Mouse (Mus musculus): ENCODE data around the gene Tmem201. TPM values are rescaled to one million over a fixed set of nuclear protein-coding genes. Genes with fewer than 3 reads are reported as not detected.

Tmem201 gene
- total RNA-seq, 4 experiments from 2014 or later, result 65.4 to 71.4 (median 69.0) TPM

DNA sequence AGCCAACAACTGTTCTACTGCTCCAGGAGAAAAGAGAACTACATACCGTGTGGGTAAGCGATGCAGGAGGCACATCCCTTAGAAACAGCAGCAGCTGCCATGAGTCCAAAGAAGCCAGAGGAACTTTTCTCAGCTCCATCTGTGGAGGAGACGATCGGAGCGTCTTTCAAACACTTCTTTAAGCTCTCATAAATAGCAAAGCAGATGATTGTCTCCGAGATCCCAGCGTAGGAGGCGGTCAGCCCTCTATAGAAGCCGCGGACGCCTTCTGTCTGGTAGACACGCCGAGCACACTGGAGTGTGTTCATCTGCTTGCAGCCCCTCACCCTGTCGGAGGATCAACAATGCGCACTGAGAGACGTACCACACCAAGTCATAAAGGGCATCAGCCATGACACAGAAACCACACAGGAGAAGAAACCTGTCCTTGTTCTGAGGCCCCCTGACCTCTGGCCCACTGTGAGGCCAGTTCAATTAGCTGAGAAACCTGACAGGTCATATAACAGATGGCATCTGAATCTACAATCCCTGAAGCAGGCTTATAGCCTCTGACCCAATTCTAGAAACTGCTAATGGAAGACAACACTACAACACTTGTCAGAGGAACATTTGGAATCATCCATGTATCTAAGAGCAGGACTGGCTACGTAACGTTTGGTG lies 11.3 kb upstream of the Tmem201 start:
- no peak for DNase-seq (ENCODE audit: low spot score in 2 of 2)

DNA sequence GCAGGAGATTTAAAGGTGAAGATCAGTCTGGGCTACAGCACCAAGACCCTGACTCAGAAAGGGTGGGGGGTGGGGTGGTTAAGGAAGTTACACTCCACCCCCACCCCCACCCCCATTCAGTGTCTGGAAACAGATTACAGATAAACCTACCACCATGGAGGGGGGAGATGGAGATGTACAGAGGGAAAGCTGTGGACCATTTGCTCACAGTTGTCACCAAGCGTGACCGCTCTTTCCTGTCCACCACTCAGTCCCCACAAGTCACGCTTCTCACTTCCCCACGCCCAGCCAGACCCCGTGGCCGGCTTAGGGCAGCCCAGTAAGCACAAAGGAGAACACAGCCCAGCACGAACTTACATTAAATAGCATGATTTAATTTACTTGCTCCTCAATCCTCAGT lies 6.3 kb upstream of the Tmem201 start:
- no peak for DNase-seq (ENCODE audit: low spot score in 2 of 2)

DNA sequence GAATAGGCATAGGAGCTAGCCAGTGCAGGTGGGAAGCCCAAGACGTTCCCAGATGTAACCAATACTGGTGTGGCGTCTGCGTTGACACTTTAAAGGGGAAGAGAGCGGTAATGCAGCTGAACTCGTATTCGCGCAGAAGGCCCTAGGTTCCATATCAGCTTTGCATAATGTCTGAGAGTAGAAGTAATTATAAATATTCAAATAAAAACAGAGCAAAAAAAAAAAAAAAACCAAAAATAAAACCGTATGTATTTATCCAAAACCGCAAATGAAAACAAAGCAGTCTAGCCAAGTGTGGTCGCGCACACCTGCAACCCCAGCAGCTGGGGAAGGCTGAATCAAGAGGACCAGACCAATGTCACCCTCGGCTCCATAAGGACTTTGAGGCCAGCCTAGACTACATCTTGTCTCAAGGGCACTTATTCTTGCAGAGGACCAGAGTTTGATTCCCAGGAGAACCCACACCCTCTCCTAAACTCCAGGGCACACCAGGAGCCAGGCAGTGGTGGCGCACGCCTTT lies 4.2 kb upstream of the Tmem201 start:
- DNase-seq (ENCODE audit: low spot score in 2 of 2), result no peak

DNA sequence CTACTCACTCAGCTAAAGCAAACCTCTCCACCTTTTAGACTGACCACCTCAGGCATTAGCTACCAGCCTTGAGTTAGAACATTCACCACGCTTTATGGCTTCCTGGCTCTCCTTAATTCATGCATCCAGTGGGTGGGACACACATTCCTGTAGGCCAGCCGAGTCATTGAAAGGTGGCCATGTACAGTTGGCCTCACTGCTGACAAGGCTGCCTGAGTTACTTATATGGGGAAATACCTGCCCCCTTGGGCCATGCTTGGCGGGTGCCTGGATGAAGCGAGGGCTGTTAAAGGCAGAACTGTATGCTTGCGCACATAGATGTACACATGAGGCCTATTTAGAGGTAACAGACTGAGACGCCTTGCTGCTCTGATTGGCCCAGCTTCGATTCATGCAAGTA lies 2.5 kb upstream of the Tmem201 start:
- peak in 1 of 2 experiments; percentile 4 for DNase-seq (ENCODE audit: low spot score in 2 of 2)

DNA sequence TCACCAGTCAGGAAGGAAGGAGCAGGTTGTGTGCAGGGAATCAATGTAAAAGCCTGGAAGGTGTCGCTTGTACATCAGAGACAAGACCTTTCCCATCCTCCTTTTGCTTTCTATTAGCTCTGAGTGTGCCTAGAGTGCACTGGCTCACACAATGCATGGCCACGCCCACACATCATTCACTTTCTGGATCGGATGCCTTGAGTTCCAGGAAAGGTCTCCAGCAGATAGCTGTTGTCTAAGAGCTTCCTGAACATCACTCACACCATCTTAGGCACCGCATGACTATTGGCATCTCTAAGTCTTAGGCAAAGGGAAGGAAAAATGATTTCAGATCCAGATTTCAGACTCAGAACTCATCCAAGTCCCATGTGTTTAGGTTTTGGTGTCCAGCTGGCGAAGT lies 1.6 kb upstream of the Tmem201 start:
- DNase-seq (ENCODE audit: low spot score in 2 of 2), result no peak

DNA sequence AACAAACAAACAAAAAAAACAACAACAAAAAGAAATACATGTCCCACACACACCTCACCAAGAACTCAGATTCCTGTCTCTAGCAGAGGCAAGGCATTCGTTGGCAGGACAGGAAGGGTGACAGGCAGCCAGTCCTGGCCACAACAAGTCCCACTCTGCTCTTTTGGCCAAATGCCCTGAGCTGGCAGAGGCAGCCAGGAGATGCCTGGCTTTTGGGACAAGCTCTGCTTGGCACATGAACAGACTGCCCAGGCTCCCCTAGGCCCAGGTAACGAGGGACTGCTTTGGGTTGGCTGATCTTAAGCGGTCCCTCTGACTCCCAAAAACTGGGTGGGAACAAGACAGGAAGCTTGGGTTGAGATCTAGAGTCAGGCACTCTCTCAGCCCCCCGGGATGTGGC lies 1.3 kb downstream of the Tmem201 start:
- DNase-seq (ENCODE audit: low spot score in 2 of 2), result no peak

DNA sequence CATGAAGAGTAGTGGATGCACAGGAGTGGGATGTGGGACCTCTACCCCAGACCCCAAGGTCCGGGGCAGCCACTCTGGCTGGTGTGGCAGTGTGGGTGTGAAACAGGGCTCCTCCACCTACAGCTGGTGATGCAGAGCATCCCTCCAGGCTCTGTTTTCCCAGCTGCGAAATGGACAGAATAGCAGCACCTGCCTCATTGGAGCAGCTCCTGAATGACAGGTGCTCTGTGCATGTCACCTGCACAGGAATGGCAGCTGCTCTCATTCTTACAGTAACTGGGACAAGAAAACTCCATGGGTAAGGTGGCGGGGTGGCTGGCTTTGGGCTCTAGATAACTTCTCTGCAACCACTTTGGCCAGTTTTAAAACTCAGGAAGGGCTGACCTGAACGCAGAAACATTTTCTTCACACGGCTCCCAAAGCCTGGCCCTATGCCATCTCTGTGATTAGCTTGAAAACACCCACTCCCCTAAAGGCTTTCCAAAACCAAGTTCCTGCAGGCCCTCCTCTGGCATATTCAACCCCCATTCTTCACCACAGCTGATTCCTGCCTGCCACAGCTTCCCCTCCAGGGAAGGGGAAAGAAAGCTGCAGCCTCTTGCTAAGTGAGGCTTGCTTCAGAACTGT lies 2.1 kb downstream of the Tmem201 start:
- DNase-seq (ENCODE audit: low spot score in 2 of 2), result no peak

DNA sequence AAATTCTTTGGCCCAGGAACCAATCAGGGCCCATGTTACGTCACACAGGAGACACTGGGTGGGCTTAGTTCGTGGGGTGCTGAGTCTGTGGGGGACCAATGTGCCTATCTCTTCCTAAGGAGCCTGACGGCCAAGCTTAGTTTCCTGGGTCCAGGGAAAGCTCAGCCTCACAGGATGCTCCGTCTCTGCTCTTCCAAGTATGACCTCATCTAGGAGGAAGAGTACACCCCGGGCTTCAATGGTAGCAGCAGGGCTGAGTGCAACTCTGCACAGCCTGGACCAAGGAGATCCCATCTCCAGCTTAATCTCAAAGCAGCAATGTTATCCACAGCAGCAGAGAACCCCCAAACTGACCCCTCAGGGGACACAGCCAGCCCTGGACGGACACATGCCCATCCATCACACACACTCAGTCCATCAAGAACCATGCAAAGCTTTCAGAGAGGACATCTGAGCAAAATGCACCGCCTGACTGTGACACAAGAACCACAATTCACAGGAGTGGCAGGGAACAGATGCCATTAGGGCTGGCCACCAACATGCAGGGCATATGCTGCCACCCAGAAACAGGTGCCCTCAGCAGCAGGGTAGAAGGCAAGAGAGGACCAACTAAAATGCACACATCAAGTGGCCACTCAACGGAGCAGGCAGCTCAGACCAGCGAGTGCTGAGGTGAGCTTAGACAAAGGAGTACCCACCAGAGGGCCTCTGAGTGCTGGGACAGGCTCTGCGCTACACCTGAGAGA lies 2.9 kb downstream of the Tmem201 start:
- no peak for DNase-seq (ENCODE audit: low spot score in 2 of 2)

DNA sequence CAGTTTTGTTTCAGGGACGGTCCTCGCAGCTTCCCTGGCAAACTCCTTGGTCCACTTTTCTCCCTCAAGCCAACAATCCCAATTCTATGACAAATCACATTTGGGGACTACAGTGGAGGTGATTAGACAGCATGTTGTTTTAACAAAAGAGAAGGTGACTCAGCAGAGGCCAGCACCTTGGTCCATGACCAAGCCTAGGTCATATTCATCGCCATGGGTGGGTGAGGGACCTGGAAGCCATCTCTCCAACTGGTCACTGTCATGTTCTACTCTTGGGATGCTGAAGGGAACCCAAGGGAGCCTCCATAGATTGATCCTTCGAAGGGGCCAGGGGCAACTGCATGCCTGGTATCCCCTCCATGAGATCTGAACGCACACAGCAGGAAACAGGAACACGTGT lies 3.6 kb downstream of the Tmem201 start:
- no peak for DNase-seq (ENCODE audit: low spot score in 2 of 2)

DNA sequence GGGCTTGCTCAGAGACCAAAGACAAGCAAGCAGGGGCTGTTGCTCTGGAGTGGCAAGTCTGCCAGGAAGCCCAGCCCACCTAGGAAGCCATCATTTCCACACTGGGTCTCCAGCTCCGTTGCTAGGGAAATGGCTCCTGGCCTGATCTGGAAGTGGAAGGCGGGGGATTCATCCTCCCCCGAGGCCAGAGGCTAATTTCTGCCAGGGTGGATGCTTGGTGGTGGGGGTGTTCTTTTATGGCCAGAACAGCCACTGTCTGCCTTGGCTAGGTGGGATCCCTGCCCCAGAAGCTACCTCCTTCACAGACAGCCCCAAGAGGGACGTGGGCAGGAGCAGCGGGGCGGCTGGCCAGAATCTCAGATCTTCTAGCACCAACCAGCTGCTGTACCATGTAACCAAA lies 4.1 kb downstream of the Tmem201 start:
- peak in 1 of 2 experiments; percentile 69 for DNase-seq (ENCODE audit: low spot score in 2 of 2)

DNA sequence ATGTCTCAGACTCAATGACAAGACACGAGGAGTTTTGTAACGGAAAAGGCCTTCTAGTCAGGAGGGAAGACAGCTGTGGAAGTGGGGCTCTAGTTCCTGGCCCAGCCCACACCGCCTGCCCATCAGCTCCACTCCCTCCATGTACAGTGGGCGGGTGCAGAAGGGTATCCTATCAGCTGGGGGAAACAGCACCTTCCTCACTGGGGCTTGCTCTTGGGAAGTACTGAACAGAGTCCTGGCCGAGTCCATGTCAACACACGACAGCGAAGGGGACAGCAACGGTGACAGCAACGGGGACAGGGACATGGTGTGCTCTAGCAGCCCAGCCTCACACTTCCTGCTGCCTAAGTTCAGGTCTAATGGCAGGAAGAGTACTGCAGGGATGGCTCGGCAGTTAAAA lies 5.0 kb downstream of the Tmem201 start:
- DNase-seq (ENCODE audit: low spot score in 2 of 2), result no peak

DNA sequence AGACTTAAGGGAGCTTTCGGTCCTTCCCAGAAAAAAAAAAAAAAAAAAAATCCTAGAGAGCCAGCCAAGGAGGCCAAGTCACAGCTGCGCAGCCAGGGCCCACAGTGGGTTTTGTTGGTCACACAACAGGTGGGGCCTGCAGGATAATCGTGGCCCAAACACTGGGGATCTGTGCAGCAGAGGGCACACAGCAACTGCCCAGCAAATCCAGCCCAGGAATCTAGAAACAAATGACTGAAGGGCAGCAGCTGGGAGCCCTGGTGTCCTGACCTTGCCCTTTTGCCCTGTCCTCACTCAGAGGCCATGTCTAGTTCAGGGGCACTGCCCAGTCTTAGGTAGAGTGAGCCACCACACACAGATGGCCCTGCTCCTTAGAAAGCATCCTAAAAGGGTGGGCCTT lies 5.5 kb downstream of the Tmem201 start:
- DNase-seq (ENCODE audit: low spot score in 2 of 2), result no peak

DNA sequence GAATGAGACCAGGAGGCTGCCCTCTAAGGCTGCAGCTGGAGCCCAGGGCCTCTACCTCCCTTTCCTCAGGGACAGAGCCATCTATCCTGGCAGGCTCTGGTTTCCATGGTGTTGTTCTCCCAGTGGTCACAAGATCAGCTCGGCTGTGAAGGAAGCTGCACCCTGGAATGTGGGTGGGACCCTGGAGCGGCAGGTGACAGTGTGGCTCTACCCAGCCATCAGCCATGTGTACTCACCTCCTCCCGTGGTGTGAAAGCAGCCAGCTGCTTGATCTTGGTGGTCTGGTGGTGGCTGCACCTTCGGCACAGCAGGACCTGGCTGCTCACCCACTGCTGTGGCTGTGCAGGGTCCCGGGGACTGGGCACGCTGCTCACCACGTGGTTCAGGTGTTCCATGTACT lies 7.0 kb downstream of the Tmem201 start:
- DNase-seq (ENCODE audit: low spot score in 2 of 2), result no peak

DNA sequence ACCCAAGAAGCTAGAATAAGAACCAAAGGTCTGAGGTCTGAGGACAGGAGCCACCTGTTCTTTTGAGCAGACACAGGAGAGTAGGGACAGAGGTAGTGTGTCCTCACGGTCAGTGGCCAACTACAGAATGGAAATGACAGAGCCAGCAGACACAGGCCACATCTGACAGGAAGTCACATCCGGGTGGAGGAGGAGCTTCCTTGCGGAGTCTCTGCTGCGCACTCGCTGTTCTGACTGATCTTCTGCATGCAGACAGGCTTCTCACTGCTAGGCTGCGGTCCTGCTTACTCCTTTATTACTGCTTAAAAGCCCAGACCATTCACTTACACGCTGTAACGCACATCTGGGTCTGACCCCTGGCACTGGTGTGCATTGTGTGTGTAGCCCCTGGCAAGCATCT lies 9.0 kb downstream of the Tmem201 start:
- no peak for DNase-seq (ENCODE audit: low spot score in 2 of 2)

DNA sequence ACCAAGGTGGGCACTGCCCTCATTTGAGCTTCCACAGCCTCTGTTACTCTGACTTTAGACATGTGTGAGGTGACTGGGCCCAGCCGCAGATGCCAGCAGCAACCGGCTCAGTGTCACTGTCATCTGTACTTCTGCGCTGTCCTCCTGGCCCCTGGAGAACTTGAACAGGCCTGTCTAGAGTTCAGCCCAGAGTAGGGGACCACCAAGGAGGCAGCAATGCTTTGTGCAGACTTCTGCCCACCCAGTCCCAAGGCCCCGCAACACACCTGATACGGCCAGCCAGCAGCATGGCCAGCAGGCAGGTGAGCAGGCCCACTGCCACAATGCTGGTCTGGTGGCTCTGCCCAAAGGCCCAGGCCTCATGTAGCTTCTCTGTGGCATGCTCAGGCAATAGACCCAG lies 10.2 kb downstream of the Tmem201 start:
- no peak for DNase-seq (ENCODE audit: low spot score in 2 of 2)

DNA sequence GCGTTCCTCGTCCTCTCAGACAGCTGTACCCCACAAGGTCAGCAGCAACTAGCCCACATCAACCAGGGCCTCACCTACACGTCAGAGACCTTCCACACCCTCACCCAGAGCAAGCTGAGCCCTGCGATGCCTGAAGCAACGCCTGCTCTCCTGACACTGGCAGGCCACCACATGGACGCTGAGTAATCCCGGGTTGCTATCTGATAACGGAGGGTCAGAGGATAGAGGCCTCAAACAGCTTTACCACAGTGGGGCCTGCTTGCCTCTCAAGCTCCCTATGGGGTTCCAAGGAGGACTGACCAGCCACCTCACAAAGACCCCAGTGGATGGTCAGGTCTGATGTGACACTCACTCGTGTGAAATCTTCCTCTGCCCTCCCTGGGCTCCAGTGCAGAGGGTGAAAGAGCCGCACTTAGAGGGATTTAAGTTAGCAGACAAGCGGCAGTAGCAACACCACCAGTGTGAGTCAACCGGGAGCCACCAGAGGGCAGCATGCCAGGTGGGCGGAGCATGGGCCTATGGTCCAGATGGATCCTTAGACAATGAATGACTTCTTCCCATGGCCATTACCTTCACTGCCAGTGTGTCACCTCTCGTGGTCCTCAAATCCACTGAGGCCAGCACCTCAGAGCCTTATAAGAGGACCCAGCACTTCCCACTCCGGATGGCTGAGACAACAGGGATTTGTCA lies 12.0 kb downstream of the Tmem201 start:
- DNase-seq (ENCODE audit: low spot score in 2 of 2), result peak; percentile 65 to 74

DNA sequence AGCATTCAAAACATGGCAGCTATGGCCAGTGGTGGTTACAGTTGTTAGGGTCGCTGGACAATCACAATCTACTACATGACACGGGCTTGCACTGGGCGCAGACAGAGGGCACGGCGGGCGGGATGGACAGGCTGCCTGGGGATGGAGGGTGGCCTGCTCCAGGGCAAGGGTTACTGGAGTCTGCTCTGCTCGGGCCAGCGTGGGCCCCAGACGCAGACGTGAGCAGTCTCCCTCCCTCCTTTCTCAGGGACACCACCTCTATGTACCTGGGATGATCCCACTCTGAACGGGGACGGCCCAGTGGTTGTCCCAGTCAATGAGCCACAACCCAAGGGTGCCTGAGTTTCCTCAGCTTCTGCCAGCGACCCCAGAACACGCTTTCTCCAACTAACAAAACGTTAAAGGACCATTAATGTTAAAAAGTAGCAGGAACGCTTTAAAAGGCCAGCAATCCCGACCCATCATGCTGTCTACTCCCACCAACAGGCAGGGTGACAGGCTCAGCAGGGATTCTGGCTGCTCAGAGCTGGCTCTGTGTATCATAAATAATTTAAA lies 12.9 kb downstream of the Tmem201 start:
- no peak for DNase-seq (ENCODE audit: low spot score in 2 of 2)

DNA sequence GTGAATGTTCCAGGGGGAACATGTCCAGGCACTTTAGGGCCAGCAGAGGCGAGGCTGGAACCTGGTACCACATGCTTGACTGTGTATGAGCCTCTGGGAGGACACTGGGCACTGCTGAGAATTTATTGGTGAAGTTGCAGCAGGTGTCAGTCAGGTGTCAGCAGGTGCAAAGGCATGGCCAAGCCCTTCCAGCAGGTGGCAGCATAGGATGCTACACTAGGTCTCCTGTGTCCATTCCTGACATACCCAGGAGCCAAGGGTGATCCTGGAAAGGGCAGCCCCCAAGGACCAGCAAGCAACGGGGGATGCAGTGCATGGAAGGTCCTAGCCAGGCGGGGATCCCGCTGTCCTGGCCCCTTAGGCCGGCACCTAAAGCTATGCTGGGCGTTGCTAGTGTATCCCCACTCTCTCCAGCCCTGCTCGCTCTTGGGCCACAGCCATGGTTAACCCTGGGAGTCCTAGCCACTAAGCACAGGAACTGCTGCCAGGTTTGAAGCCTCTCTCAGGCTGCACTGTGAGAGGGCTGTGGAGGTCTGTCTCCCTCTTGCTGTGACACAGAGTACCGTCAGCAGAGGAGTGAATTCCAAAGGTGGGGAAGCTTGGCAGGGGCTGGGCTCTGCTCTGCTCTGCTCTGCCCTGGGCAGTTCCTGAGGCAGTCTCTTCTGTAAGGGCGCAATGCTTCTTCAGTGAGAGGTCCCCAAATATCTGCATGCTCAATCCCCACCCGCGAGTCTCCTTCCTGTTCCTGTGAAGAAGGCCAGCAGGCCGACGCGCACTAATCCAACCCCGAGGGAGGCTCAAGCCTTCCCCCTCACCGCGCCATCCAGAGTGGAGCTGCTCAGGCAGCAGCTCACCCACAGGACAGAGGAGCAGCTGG lies 13.8 kb downstream of the Tmem201 start:
- DNase-seq (ENCODE audit: low spot score in 2 of 2), result no peak

DNA sequence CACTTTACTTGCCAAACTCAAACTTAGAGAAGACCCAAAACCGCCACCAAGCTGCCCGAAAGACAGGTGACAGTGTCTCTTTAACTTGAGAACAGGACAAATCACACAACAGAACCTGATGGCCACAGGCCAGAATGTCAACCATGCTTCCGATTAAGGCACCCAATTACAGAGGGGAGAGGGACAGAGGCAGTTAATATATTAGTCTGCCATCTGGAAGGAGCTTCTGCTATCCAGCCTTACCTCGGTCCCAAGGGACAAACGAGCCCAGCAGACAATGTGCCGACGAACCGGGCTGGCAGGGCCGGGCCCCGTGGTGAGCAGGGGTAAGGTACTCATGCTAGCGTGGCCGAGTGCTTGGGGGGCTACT lies 14.8 kb downstream of the Tmem201 start:
- DNase-seq (ENCODE audit: low spot score in 2 of 2), result no peak

DNA sequence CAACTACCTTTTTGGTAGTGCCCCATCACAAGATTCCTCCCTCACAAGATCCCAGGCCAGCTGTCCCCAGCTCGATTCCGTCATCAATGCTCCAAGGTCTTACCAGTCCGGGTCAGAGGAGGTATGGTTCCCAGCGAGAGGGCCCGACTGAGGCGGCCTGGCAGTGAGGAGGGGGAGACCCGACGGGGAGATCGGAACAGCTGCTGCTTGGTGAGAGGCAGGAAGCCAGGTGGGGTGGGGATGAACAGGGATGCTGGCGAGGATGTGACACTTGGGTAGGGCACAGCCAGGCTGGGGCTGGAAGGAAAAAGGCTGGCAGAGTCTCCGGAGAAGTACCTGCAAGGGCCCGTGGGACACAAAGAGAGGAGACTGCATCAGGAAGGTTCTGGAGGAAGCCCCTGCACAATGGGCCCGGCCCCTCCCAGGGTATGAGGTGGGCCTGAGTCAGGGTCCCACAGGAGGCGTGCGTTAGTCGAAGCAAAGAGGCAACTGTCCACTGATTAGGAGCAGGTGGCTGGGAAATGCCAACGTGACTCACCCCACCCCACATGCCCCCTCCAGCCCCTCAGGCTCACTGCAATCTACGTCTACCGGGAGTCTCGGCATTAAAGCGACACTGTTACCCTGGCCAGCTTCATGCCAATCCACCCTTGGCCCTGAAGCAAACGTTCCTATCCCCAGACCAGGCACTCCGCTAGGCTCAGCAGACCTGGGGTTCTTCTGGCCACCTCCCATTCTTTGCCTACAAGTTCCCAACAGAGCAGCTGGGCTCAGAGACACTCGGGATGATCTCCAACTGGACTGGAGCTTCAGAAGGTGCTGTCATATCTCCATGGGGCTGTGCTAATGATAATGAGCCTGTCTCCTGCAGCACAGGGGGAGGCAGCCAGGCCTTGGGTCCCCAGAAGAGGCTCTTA lies 15.5 kb downstream of the Tmem201 start:
- DNase-seq (ENCODE audit: low spot score in 2 of 2), result no peak

Data from left cerebral cortex, adult 8-10 months (tissue).